Mouse (Mus musculus): ENCODE measurements around the gene Zfp704.

DNA sequence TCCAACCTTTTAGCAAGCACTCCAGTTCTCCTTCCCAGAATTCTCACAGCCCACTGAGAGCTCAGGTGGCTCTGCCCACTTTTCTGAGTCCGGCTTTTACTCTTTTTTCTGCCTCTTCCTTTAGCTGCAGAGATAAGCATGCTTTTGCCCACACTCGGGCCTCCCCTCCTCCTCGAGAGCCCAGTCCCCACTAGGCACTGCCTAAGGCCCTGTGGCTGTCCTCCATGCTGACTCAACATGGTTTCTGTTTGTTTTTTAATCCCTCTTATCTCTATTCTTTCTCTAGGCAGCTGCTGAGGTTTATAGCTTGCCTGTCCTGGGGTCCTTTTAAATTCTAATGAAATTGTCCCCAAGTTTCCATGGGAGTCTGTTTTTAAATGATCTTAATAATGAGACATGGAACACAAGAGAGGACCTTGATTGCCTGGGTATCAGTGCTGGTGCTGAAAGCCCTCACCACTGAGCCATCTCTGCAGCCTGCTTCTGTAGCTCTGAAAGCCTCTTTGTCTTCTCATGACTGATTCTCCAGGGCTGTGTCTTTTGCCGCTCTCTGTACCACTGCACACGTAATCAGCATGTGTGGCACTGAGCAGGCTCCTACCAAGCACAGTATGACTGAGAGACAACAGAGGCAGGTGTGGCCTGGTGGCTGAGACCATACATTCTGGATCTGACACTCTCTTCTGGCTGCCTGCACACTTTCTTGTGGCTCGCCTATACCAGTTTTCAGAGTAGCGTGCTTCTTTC lies 160.5 kb downstream of the Zfp704 start:
- TF ChIP-seq FLI1 (IDR thresholded peaks at IDR 0.05; ENCODE audit: low read length) (no peak), GATA1 (IDR thresholded peaks at IDR 0.05; ENCODE audit: borderline replicate concordance, low read length) (no peak)

All from megakaryocyte, embryonic 14.5 days (primary cell).